24 mouse cellular contexts compared by ENCODE assay signal in the genomic region with DNA sequence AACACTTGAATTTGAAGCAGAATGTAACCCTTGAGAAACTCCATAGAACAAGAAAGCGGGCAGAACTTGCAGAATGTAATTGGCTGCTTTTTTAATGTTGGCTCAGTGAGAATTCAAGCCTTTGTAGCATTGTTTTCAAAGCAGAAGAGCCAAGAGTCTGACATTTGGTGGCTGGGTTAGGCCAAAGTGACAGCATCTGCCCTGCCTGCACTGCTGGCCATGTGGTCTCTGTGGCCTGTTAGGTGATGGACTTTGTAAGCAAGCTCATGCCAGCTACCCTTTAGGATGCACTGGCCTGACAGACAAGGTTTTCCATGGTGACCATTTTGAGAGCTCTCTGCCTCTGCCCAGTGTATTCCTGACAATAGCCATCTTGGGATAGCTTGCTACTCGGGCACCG.
"Had no signal": no experiment of that assay in that cellular context is flagged by ENCODE, and none has a peak within 500 bp of the region (broad histone marks: within the 10 kb centered on the region; RNA-seq: fewer than 3 reads in every experiment).

No protein-coding gene starts in this region.

- H3K27me3 ChIP-seq: heart, embryonic 12.5 days; hindbrain, embryonic 15.5 days; kidney, embryonic 15.5 days; limb, embryonic 13.5 days; limb, embryonic 15.5 days; liver, embryonic 12.5 days had no signal

- H3K9ac ChIP-seq: heart, embryonic 12.5 days; hindbrain, embryonic 13.5 days; hindbrain, embryonic 15.5 days; kidney, embryonic 15.5 days; limb, embryonic 13.5 days; limb, embryonic 15.5 days; liver, embryonic 12.5 days; liver, embryonic 14.5 days had no signal

- H3K4me3 ChIP-seq: heart, embryonic 10.5 days; heart, embryonic 12.5 days; hindbrain, embryonic 13.5 days; hindbrain, embryonic 15.5 days; kidney, embryonic 15.5 days; limb, embryonic 13.5 days; limb, embryonic 15.5 days; liver, embryonic 12.5 days had no signal

- H3K9me3 ChIP-seq: heart, embryonic 10.5 days; heart, embryonic 12.5 days; hindbrain, embryonic 13.5 days; hindbrain, embryonic 15.5 days; kidney, embryonic 15.5 days; limb, embryonic 13.5 days; limb, embryonic 15.5 days; liver, embryonic 12.5 days had no signal

- DNase-seq: gastrocnemius, postnatal 10 days; gastrocnemius, postnatal 36 days; heart, adult 18-20 months; heart, postnatal 10 days; heart, postnatal 4 days; kidney, adult 11 months; kidney, adult 2 months; kidney, adult 9 months; kidney, postnatal 14 days; kidney, postnatal 36 days; layer of hippocampus, postnatal 36 days; left cerebral cortex, postnatal 4 days had no signal

- H3K4me2 ChIP-seq: heart, embryonic 12.5 days; hindbrain, embryonic 13.5 days; hindbrain, embryonic 15.5 days; kidney, embryonic 15.5 days; limb, embryonic 13.5 days; limb, embryonic 15.5 days; liver, embryonic 12.5 days had no signal

- H3K27ac ChIP-seq: heart, embryonic 10.5 days; hindbrain, embryonic 13.5 days; hindbrain, embryonic 15.5 days; hindbrain, postnatal 0 days; kidney, embryonic 15.5 days; kidney, postnatal 0 days; limb, embryonic 13.5 days; limb, embryonic 15.5 days; liver, embryonic 12.5 days; liver, embryonic 14.5 days had no signal

- ATAC-seq: hindbrain, postnatal 0 days; intestine, embryonic 16.5 days; liver, embryonic 12.5 days had no signal
